10 mouse cellular contexts compared by ENCODE assay signal in genomic region chr10:52416458-52416857, GRCm38 (mm10). TPM values are rescaled to one million over a fixed set of nuclear protein-coding genes. Genes with fewer than 3 reads are reported as not detected.
A peak's percentile ranks its signal among the peaks of the same experiment; 100 is the strongest.
DNase-seq lines count a peak whose midpoint lies in the region; ATAC-seq and TF ChIP-seq lines count a peak whose summit lies in the region.
"Had no signal": no experiment of that assay in that cellular context is flagged by ENCODE, and none has a peak within 500 bp of the region (broad histone marks: within the 10 kb centered on the region; RNA-seq: fewer than 3 reads in every experiment).

No protein-coding gene starts in this region.

- H3K9me3 ChIP-seq in embryonic facial prominence, embryonic 14.5 days (ENCODE audit: control insufficient read depth, low read length): no peaks in the 10 kb centered on the region
- no peaks in the 10 kb centered on the region for H3K9me3 ChIP-seq in midbrain, postnatal 0 days (ENCODE audit: low read length)

- peaks cover 15% of the 10 kb centered on the region for H3K4me1 ChIP-seq in embryonic facial prominence, embryonic 14.5 days (ENCODE audit: control insufficient read depth, insufficient read depth, low read length)
- peaks cover 10% of the 10 kb centered on the region; the same call in 1 of the 2 replicates for H3K4me1 ChIP-seq in midbrain, postnatal 0 days (ENCODE audit: insufficient read depth, low read length)

- H3K4me2 ChIP-seq in embryonic facial prominence, embryonic 14.5 days (ENCODE audit: low read depth, low read length): peak overlapping the region; percentile 54
- H3K4me2 ChIP-seq in midbrain, postnatal 0 days (ENCODE audit: low read depth, low read length, poor library complexity, severe bottlenecking): peak overlapping the region; percentile 52

- H3K9ac ChIP-seq in embryonic facial prominence, embryonic 14.5 days (ENCODE audit: low read depth, low read length): no peak overlapping the region; the same call in 1 of the 2 replicates
- no peak overlapping the region for H3K9ac ChIP-seq in midbrain, postnatal 0 days (replicated peaks; ENCODE audit: low read length, poor library complexity, severe bottlenecking)

- H3K27ac ChIP-seq in layer of hippocampus, adult 2 months: peak overlapping the region; percentile 83
- no peak overlapping the region for H3K27ac ChIP-seq in embryonic facial prominence, embryonic 14.5 days (replicated peaks; ENCODE audit: low read depth, low read length)
- 0 out of 2 replicates have a peak overlapping the region, but pooled peaks have one; percentile 68 for H3K27ac ChIP-seq in midbrain, postnatal 0 days (ENCODE audit: low read depth, low read length)

- H3K36me3 ChIP-seq in embryonic facial prominence, embryonic 14.5 days (ENCODE audit: control insufficient read depth, insufficient read depth, low read length): no peaks in the 10 kb centered on the region
- H3K36me3 ChIP-seq in midbrain, postnatal 0 days (ENCODE audit: insufficient read depth, low read length): no peaks in the 10 kb centered on the region

- DNase-seq in layer of hippocampus, adult 2 months (ENCODE audit: low spot score in 2 of 2): no peak
- DNase-seq in layer of hippocampus, postnatal 14 days (ENCODE audit: low spot score in 2 of 2): no peak
- DNase-seq in embryonic facial prominence, embryonic 14.5 days (ENCODE audit: low spot score): peak; percentile 12
- peak; percentile 6 for DNase-seq in induced T-regulatory cell, adult 2 months (ENCODE audit: low read depth)
- no peak for DNase-seq in midbrain, postnatal 0 days (ENCODE audit: low spot score)
- no peak for DNase-seq in thymus, adult 18-20 months
- DNase-seq in right cerebral cortex, adult 2 months (ENCODE audit: low spot score in 2 of 2): no peak
- no peak for DNase-seq in thymus, postnatal 10 days (ENCODE audit: low spot score in 2 of 2)

- no peak for ATAC-seq in embryonic facial prominence, embryonic 14.5 days (ENCODE audit: low read depth)
- no peak for ATAC-seq in midbrain, postnatal 0 days (ENCODE audit: low FRiP score)

- H3K27me3 ChIP-seq in embryonic facial prominence, embryonic 14.5 days (replicated peaks; ENCODE audit: control insufficient read depth, insufficient read depth, low read length): no peaks in the 10 kb centered on the region
- H3K27me3 ChIP-seq in midbrain, postnatal 0 days (ENCODE audit: insufficient read depth, low read length): no peaks in the 10 kb centered on the region

- peak overlapping the region; percentile 53 for H3K4me3 ChIP-seq in layer of hippocampus, adult 2 months
- H3K4me3 ChIP-seq in embryonic facial prominence, embryonic 14.5 days (ENCODE audit: low read depth, low read length): peak overlapping the region; percentile 98
- H3K4me3 ChIP-seq in midbrain, postnatal 0 days (ENCODE audit: low read depth, low read length): peak overlapping the region; percentile 97; the same call in 1 of the 2 replicates

- TF ChIP-seq CTCF in layer of hippocampus, adult 2 months (conservative IDR thresholded peaks at IDR 0.05): no peak
- TF ChIP-seq CTCF in midbrain, postnatal 0 days (IDR thresholded peaks at IDR 0.05): no peak

- 35% methylated on average over 2 of the region's 2 CpGs for WGBS in embryonic facial prominence, embryonic 14.5 days
- 73% methylated on average over 2 of the region's 2 CpGs for WGBS in midbrain, postnatal 0 days

RNA-seq across cellular contexts. Expression of gene Nus1, which starts 0.9 kb away (rescaled TPM):
- 10 to 100 TPM; 60.0 to 63.8 TPM for total RNA-seq in layer of hippocampus, adult 2 months (2021)
- 10 to 100 TPM; 59.5 to 61.9 TPM for total RNA-seq in layer of hippocampus, postnatal 14 days (2021)
- polyA plus RNA-seq in embryonic facial prominence, embryonic 14.5 days (2014; fragmentation: Nextera tagmentation; extraction: Ambion mirVana): 16.2 and 16.6 TPM in 2 replicates
- total RNA-seq in midbrain, postnatal 0 days (2014; rRNA removed): 24.5 and 30.7 TPM in 2 replicates
- polyA plus RNA-seq in midbrain, postnatal 0 days (2015; fragmentation: Nextera tagmentation; extraction: Ambion mirVana): 18.4 and 21.3 TPM in 2 replicates

RNA-seq across cellular contexts. Expression of gene Nepn, which starts 27.7 kb away (rescaled TPM):
- total RNA-seq in layer of hippocampus, adult 2 months (2021): not detected
- not detected for total RNA-seq in layer of hippocampus, postnatal 14 days (2021)
- 0.10 TPM in 1 of 2 replicates, not detected in the other for polyA plus RNA-seq in embryonic facial prominence, embryonic 14.5 days (2014; fragmentation: Nextera tagmentation; extraction: Ambion mirVana)
- total RNA-seq in midbrain, postnatal 0 days (2014; rRNA removed): not detected in 2 replicates
- not detected in 2 replicates for polyA plus RNA-seq in midbrain, postnatal 0 days (2015; fragmentation: Nextera tagmentation; extraction: Ambion mirVana)
- total RNA-seq: hematopoietic stem cell, adult 5-6 weeks had no signal
- polyA plus RNA-seq: spleen, adult 2 months had no signal

RNA-seq across cellular contexts. Expression of gene Gopc, which starts 34.5 kb away (rescaled TPM):
- 10 to 100 TPM; 40.2 to 41.7 TPM for total RNA-seq in layer of hippocampus, adult 2 months (2021)
- 10 to 100 TPM; 44.7 to 45.1 TPM for total RNA-seq in layer of hippocampus, postnatal 14 days (2021)
- polyA plus RNA-seq in embryonic facial prominence, embryonic 14.5 days (2014; fragmentation: Nextera tagmentation; extraction: Ambion mirVana): 17.3 and 19.5 TPM in 2 replicates
- total RNA-seq in midbrain, postnatal 0 days (2014; rRNA removed): 18.0 and 20.2 TPM in 2 replicates
- 21.8 and 23.1 TPM in 2 replicates for polyA plus RNA-seq in midbrain, postnatal 0 days (2015; fragmentation: Nextera tagmentation; extraction: Ambion mirVana)

RNA-seq across cellular contexts. Expression of gene Gm26741, which starts 57.9 kb away (rescaled TPM):
- not detected for total RNA-seq in layer of hippocampus, adult 2 months (2021)
- total RNA-seq in layer of hippocampus, postnatal 14 days (2021): not detected
- polyA plus RNA-seq in embryonic facial prominence, embryonic 14.5 days (2014; fragmentation: Nextera tagmentation; extraction: Ambion mirVana): not detected in 2 replicates
- total RNA-seq in midbrain, postnatal 0 days (2014; rRNA removed): not detected in 2 replicates
- polyA plus RNA-seq in midbrain, postnatal 0 days (2015; fragmentation: Nextera tagmentation; extraction: Ambion mirVana): not detected in 2 replicates
- total RNA-seq: hematopoietic stem cell, adult 5-6 weeks had no signal
- polyA plus RNA-seq: spleen, adult 2 months had no signal

Comparison
In these comparisons a context has a peak if more than half of its experiments do, and no peak if none do; other contexts are left out.
1. DNase-seq: peak in embryonic facial prominence, embryonic 14.5 days (single experiment) and induced T-regulatory cell, adult 2 months (single experiment); none in layer of hippocampus, adult 2 months (0 of 2), layer of hippocampus, postnatal 14 days (0 of 2), midbrain, postnatal 0 days (single experiment), thymus, adult 18-20 months (0 of 2), right cerebral cortex, adult 2 months (0 of 2) and thymus, postnatal 10 days (0 of 2).
2. Peak in every context shown above with its lines, with median percentiles within 50 percentile points of each other: H3K4me3 ChIP-seq.